Mouse (Mus musculus) R1 (cell line): ENCODE results near the gene Gm37240.
"Not testable (repeated sequence)": the region's sequence is repeated elsewhere in the genome, so short reads cannot be mapped to it uniquely, and the experiment has no call there.

Experiments used
- DNase-seq: peaks from one replicate; pipeline ENCODE4 v3.0.0-alpha.2; 2018; ENCODE audit warnings: low read depth, low spot score

Gene Gm37240

DNA sequence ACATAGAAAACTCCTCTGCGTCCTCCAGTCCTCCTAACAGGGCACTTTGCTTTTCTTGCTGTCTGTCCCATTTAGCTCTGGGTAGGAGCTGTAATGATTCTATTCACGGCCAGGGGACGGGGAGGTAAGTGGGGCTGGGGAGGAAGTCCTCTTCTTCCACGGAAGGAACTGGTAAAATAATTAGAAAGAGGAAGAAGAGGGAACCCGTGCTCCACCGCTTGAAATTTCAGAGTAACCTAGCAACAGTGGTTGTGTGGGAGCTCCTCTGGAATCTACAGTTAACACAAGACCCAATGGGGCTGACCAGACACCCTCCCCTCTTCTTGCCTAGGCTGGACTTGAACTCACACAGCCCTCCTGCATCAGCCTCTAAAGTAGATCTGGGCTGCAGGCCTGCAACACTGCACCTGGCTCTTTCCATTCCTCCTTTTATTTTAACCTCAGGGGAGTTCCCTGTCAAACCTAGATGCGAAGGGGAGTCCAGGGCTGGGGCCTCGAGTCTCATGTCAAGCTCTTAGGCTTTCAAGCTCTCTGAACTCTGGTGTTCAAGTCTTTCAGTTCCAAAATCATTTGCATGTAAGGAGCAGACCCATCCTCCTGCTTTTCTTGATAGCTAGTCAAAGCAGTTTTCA lies 1201.5 kb downstream of the Gm37240 start:
- DNase-seq: no peak

DNA sequence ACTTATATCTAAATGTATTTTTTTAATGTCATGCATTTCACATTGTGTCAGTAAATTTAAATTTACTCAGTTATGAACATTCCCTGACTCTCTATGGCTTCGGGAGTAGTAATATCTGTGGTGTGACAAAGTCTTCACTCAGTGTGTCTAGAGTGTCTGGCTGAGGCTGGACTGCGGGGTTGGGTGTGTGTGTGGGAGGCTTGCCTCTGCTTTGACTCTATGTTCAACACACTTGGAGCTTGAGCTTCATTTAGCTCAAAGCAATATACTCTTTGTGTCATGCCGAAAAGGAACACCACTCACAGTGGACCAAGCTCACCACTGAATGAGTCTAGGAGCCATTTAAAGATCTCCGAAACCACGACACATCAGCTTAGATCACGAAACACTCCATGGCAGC lies 1203.5 kb downstream of the Gm37240 start:
- DNase-seq: no peak

DNA sequence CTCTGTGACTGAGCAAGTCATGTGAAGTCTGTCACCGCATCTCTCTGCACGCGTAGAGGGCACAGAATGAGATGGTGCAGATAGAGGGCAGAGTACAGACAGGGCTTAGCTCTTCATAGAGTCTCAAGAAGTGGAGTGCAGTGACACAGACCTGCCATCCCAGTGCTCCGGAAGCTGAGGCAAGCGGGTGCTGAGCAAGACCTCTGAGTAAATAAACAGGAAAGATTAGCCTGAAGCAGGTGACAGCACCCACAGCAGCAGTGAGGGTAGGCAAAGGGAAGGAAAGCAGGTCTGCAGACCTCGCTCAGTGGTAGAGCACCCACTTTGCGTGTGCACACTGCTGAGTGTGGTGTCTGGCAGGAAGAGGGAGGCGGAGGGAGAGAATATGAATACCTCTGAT lies 1205.6 kb downstream of the Gm37240 start:
- no peak for DNase-seq

DNA sequence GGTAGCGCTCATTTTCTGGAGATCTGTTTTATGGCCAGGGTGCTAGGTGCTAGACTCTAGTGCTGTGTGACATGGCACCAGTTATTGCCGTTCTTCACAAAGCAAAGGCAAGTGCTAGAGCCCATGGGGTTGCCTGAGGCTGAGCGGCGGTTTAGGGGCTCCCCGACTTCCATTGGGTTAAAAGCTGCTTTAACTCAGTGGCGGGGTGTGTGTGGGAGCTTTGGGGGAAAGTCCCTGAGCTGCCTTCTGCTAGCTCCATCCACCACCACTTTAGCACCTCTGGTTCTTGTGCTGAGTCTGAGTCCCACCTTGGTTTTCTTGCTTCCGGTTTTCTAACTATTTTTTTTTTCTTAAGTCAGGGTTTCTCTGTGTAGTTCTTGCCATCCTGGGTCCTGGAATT lies 1207.3 kb downstream of the Gm37240 start:
- no peak for DNase-seq

DNA sequence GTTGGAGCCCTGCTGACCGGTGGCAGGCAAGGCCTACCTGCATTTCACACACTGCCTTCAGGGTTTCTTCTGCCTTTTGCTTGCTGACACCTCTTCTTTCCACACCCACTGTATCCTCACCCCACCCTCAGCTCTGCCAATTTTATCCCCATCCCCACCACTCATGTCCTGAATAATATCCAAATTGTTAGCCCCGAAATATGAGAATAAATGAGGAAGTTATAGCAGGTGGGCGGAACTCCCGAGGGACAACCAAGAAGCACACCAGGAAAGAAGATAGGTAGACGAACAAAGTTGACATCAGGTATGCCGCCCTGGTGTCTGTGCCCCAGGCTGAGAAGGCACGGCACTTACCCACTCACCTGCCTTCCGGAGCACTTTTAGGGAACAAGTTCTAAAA lies 1207.8 kb downstream of the Gm37240 start:
- DNase-seq: no peak

DNA sequence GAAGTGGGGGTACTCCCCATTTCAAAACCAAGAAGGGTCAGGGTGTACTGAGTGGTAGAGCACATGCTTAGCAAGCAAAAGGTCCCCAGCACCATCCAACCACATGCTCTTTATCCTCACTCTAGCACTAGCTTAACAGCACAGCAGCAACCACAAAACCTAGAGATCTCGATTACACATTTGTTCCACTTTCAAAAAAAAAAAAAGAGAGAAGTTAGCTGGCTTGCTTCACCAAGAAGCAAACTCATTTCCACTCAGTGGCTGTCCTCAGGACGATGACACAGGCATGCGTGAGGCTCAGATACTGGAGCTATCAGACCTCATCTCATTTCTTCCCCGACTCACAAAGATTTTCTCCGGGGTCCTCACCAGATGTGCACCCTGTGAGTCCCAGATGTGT lies 1208.4 kb downstream of the Gm37240 start:
- no peak for DNase-seq

DNA sequence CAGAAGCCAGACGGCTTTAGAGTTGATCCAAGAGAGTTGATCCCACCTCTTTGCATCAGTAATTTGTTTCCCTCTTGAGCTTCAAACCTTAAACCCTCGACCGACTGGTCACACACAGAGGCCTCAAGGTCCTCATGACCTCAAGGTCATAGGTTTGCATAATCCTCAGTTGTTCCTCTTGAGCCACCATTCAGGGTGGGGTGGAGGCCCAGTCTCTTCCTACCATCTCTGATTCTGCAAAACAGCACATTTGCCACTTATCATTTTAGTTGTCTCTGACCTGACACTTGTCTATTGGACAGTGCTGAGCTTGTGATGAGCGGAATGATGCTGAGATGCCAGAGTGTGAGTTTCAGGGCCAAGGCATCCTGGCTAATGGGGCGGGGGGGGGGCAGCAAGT lies 1211.6 kb downstream of the Gm37240 start:
- DNase-seq: no peak

DNA sequence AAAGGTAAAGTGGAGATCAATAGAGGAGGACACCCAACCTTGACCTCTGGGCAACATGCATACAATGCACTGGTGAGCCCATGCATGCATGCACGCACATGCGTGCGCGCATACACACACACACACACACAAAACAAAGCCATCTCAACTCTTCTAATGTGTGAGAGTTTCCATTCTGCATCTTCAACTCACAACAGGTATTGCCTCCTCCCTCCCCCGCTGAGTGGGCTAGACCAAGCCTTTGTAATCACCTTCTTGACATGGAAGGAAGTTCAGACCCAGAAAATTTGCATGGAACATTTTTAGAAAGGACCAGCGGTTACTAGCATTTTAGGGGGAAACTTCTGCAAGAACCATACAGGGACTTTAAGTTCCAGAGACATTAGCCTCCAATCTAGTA lies 1213.8 kb downstream of the Gm37240 start:
- no peak for DNase-seq

GRCm38 (mm10) chr3:84672136-84672535 lies 1215.2 kb downstream of the Gm37240 start:
- DNase-seq: no peak

GRCm38 (mm10) chr3:84668957-84669356 lies 1218.4 kb downstream of the Gm37240 start:
- no peak for DNase-seq

- peak; percentile 99 for DNase-seq
Measured at GRCm38 (mm10) chr3:84665255-84666073, 1221.9 kb downstream of the Gm37240 start.

DNA sequence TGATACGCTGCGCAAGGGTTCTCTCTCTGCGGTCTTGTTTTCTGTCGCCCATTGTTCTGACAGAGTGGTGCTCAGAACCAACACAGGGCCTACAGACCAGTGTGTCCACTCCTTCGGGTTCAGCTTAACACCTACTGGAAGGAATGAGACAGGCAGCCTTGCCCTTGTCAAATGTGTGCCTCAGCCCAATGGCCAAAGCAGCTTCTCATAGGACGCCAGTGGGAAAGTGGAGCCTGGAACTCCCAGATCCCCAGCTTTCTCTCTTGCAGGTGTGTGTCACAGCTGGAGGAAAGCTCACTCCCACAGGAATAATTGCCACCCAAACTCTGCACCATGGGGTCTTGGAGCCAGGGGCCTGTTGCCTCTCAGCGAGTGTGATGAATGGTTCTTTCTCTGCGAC lies 1222.6 kb downstream of the Gm37240 start:
- peak; percentile 81 for DNase-seq

DNA sequence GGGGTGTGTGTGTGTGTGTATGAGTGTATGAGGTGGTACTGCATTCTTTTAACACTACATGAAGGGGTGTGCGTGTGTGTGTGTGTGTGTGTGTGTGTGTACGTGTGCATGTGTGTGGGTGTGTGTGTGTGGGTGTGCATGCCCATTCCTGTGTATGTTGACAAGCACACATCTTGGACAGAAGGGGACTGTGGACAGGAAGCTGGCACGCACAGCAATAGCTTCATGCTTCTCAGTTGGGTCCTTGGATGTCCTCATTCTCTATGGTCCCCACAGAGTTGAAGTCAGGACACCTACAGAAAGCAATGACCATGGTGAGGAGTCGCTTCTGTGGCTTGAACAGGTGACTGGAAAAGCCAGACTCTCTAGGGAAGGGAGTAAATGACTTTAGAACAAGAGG lies 1223.5 kb downstream of the Gm37240 start:
- DNase-seq: no peak

DNA sequence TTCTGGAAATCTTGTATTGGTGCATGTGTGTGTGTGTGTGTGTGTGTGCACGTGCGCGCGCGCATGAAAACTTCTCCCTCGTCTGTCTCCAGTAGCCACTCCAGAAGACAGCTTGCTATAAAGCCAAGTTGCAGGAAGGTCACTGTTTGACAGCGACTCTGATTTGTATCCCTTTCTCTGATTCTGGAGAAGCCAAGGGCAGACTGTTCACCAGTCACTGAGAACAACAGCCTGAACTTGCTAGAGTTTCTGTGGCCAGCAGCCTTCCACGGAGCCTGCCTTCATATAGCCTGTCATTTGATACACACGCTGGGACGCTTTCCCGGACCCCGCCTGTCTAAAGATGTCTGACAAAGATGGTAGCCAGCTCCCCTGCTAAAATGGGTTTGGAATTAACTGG lies 1224.2 kb downstream of the Gm37240 start:
- no peak for DNase-seq

- DNase-seq: no peak
Measured at GRCm38 (mm10) chr3:84660380-84660779, 1226.9 kb downstream of the Gm37240 start.

DNA sequence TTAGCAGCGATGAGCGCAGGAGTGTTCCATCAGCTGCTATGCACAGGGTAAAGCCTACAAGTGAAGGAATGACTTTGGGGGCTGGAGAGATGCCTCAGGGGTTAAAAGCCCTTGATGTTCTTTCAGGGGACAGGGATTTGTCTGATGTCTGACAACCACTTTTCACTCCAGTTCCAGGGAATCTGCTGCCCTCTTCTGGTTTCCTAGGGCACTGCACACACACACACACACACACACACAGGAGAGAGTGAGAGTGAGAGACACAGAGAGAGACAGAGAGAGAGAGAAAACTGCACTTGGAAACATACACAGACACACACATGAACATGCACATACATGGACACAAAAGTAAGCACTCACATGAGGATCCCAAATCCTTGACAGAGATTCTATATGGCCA lies 1228.4 kb downstream of the Gm37240 start:
- no peak for DNase-seq

GRCm38 (mm10) chr3:84658017-84658416 lies 1229.3 kb downstream of the Gm37240 start:
- peak; percentile 57 for DNase-seq

GRCm38 (mm10) chr3:84657240-84657639 lies 1230.1 kb downstream of the Gm37240 start:
- peak; percentile 91 for DNase-seq

GRCm38 (mm10) chr3:84655785-84656150 lies 1231.5 kb downstream of the Gm37240 start:
- not testable (repeated sequence) for DNase-seq

- DNase-seq: peak; percentile 96
Measured at GRCm38 (mm10) chr3:84654900-84655784, 1232.2 kb downstream of the Gm37240 start.

DNA sequence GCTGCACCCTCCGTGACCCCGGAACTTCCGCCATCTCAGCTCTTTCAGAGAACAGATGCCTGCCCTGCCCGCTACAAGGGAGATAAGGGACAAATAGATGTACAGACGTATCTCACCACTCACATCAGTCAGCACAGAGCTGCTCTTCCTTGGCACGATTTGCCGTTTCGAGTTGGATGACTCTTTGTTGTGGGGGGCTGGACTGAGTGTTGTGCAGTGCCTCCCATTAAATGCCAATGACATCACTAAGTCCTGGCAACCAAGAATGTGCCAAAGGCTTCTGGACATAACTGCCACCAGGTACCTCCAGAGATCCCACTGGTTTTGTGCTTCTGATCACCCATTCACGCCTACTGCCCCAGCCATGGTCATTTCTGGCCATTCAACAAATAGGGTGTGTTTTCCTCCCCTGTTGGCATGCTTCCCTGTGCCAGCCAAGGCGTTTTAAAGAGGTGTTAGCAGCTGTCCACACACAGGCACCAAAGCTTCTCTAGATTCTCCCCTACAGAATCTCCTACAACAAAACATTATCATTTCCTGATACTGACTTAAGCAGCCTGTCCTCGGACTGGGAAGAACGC lies 1233.0 kb downstream of the Gm37240 start:
- DNase-seq: peak; percentile 67
